Mouse (Mus musculus): ENCODE measurements at regions not wholly inside any gene's neighbourhood (a gene's known extent, or its start where the extent isn't known, plus 50 kb on each side); places are given as distances from the start of the nearest gene placed in this dataset.

- TF ChIP-seq POLR2A (IDR thresholded peaks at IDR 0.05; ENCODE audit: extremely low read depth, insufficient read depth, low read length), result no peak
- TF ChIP-seq CTCF (IDR thresholded peaks at IDR 0.05; ENCODE audit: low read depth, low read length), result no peak
Measured at GRCm38 (mm10) chr2:61310405-61310804, 268.0 kb upstream of the Tank start.
